Mouse (Mus musculus): ENCODE measurements around the gene Cdk4. TPM values are rescaled to one million over a fixed set of nuclear protein-coding genes. Genes with fewer than 3 reads are reported as not detected.

Cdk4 gene
- polyA plus RNA-seq, 1 experiment, result 619 TPM

GRCm38 (mm10) chr10:127083915-127084306 lies 20.6 kb downstream of the Cdk4 start:
- Histone ChIP-seq H3K36me3 (ENCODE audit: control insufficient read depth, insufficient read depth, low read length, poor library complexity, severe bottlenecking) (no peaks in the 10 kb centered on the region), H3K27ac (ENCODE audit: insufficient read depth, low read length) (no peak overlapping the region), H3K9me3 (replicated peaks; ENCODE audit: control insufficient read depth, insufficient read depth, low read length, poor library complexity, severe bottlenecking) (no peaks in the 10 kb centered on the region), H3K27me3 (ENCODE audit: control insufficient read depth, insufficient read depth, low read length, poor library complexity, severe bottlenecking) (peaks cover 13% of the 10 kb centered on the region), H3K9ac (ENCODE audit: low read depth, poor library complexity, severe bottlenecking) (no peak overlapping the region), H3K4me3 (ENCODE audit: low read depth, low read length) (no peak overlapping the region), H3K4me1 (ENCODE audit: control insufficient read depth, insufficient read depth, low read length) (no peaks in the 10 kb centered on the region)
- TF ChIP-seq EP300 (IDR thresholded peaks at IDR 0.05; ENCODE audit: insufficient read depth, low read depth, low read length) (no peak), CTCF (IDR thresholded peaks at IDR 0.05; ENCODE audit: low read depth, low read length) (no peak), POLR2A (IDR thresholded peaks at IDR 0.05; ENCODE audit: insufficient read depth, low read length) (no peak)

GRCm38 (mm10) chr10:127085052-127085451 lies 21.7 kb downstream of the Cdk4 start:
- Histone ChIP-seq H3K4me3 (ENCODE audit: low read depth, low read length) (no peak overlapping the region), H3K9me3 (replicated peaks; ENCODE audit: control insufficient read depth, insufficient read depth, low read length, poor library complexity, severe bottlenecking) (no peaks in the 10 kb centered on the region), H3K4me1 (ENCODE audit: control insufficient read depth, insufficient read depth, low read length) (no peaks in the 10 kb centered on the region), H3K9ac (ENCODE audit: low read depth, poor library complexity, severe bottlenecking) (no peak overlapping the region), H3K27ac (ENCODE audit: insufficient read depth, low read length) (no peak overlapping the region), H3K36me3 (ENCODE audit: control insufficient read depth, insufficient read depth, low read length, poor library complexity, severe bottlenecking) (no peaks in the 10 kb centered on the region), H3K27me3 (ENCODE audit: control insufficient read depth, insufficient read depth, low read length, poor library complexity, severe bottlenecking) (peaks cover 3% of the 10 kb centered on the region)
- no peak for TF ChIP-seq EP300 (IDR thresholded peaks at IDR 0.05; ENCODE audit: insufficient read depth, low read depth, low read length)
- no peak for TF ChIP-seq POLR2A (IDR thresholded peaks at IDR 0.05; ENCODE audit: insufficient read depth, low read length)
- TF ChIP-seq CTCF (IDR thresholded peaks at IDR 0.05; ENCODE audit: low read depth, low read length), result no peak

- no peaks in the 10 kb centered on the region for H3K9me3 ChIP-seq (replicated peaks; ENCODE audit: control insufficient read depth, insufficient read depth, low read length, poor library complexity, severe bottlenecking)
- H3K36me3 ChIP-seq (ENCODE audit: control insufficient read depth, insufficient read depth, low read length, poor library complexity, severe bottlenecking), result no peaks in the 10 kb centered on the region
- H3K4me3 ChIP-seq (ENCODE audit: low read depth, low read length), result no peak overlapping the region
- H3K4me1 ChIP-seq (ENCODE audit: control insufficient read depth, insufficient read depth, low read length), result no peaks in the 10 kb centered on the region
- TF ChIP-seq EP300 (IDR thresholded peaks at IDR 0.05; ENCODE audit: insufficient read depth, low read depth, low read length), result no peak
- H3K27ac ChIP-seq (ENCODE audit: insufficient read depth, low read length), result no peak overlapping the region
- no peaks in the 10 kb centered on the region; the same call in 1 of the 2 replicates for H3K27me3 ChIP-seq (ENCODE audit: control insufficient read depth, insufficient read depth, low read length, poor library complexity, severe bottlenecking)
- no peak overlapping the region for H3K9ac ChIP-seq (ENCODE audit: low read depth, poor library complexity, severe bottlenecking)
Measured at GRCm38 (mm10) chr10:127085633-127086032, 22.3 kb downstream of the Cdk4 start.

GRCm38 (mm10) chr10:127090560-127091411 lies 27.5 kb downstream of the Cdk4 start:
- Histone ChIP-seq H3K9ac (ENCODE audit: low read depth, poor library complexity, severe bottlenecking) (no peak overlapping the region), H3K27me3 (ENCODE audit: control insufficient read depth, insufficient read depth, low read length, poor library complexity, severe bottlenecking) (peaks cover 2% of the 10 kb centered on the region; the same call in 1 of the 2 replicates), H3K27ac (ENCODE audit: insufficient read depth, low read length) (no peak overlapping the region), H3K4me1 (ENCODE audit: control insufficient read depth, insufficient read depth, low read length) (no peaks in the 10 kb centered on the region), H3K36me3 (ENCODE audit: control insufficient read depth, insufficient read depth, low read length, poor library complexity, severe bottlenecking) (no peaks in the 10 kb centered on the region), H3K9me3 (replicated peaks; ENCODE audit: control insufficient read depth, insufficient read depth, low read length, poor library complexity, severe bottlenecking) (no peaks in the 10 kb centered on the region), H3K4me3 (ENCODE audit: low read depth, low read length) (peak overlapping the region; percentile 24)
- TF ChIP-seq POLR2A (IDR thresholded peaks at IDR 0.05; ENCODE audit: insufficient read depth, low read length), result no peak
- TF ChIP-seq CTCF (IDR thresholded peaks at IDR 0.05; ENCODE audit: low read depth, low read length), result no peak
- no peak for TF ChIP-seq EP300 (IDR thresholded peaks at IDR 0.05; ENCODE audit: insufficient read depth, low read depth, low read length)

- no peaks in the 10 kb centered on the region for H3K4me1 ChIP-seq (ENCODE audit: control insufficient read depth, insufficient read depth, low read length)
- H3K9ac ChIP-seq (ENCODE audit: low read depth, poor library complexity, severe bottlenecking), result no peak overlapping the region
- no peaks in the 10 kb centered on the region for H3K9me3 ChIP-seq (replicated peaks; ENCODE audit: control insufficient read depth, insufficient read depth, low read length, poor library complexity, severe bottlenecking)
- TF ChIP-seq EP300 (IDR thresholded peaks at IDR 0.05; ENCODE audit: insufficient read depth, low read depth, low read length) (no peak), POLR2A (IDR thresholded peaks at IDR 0.05; ENCODE audit: insufficient read depth, low read length) (no peak), CTCF (IDR thresholded peaks at IDR 0.05; ENCODE audit: low read depth, low read length) (no peak)
- H3K27me3 ChIP-seq (ENCODE audit: control insufficient read depth, insufficient read depth, low read length, poor library complexity, severe bottlenecking), result peaks cover 2% of the 10 kb centered on the region; the same call in 1 of the 2 replicates
- no peaks in the 10 kb centered on the region for H3K36me3 ChIP-seq (ENCODE audit: control insufficient read depth, insufficient read depth, low read length, poor library complexity, severe bottlenecking)
- no peak overlapping the region for H3K27ac ChIP-seq (ENCODE audit: insufficient read depth, low read length)
- peak overlapping the region; percentile 24 for H3K4me3 ChIP-seq (ENCODE audit: low read depth, low read length)
Measured at GRCm38 (mm10) chr10:127091507-127092396, 28.4 kb downstream of the Cdk4 start.
